Mouse (Mus musculus) layer of hippocampus, adult 6 months (tissue): ENCODE results near the gene Tchh. TPM values are rescaled to one million over a fixed set of nuclear protein-coding genes. Genes with fewer than 3 reads are reported as not detected.

Source experiments
- long read RNA-seq, 2 experiments: library from polyadenylated mRNA; unstranded; transcript quantifications; one replicate each; pipeline ENCODE4 v2.0.0; 2019 to 2020
- microRNA-seq: library from miRNA; unstranded; fragments of <30 nt; microRNA quantifications from one replicate; pipeline ENCODE4 v1.2.0, GENCODE M21; 2020
- polyA plus RNA-seq: library from polyadenylated mRNA; unstranded; fragments of <200 nt; fragmentation: Nextera tagmentation; gene quantifications from 2 replicates; pipeline ENCODE4 v1.2.3, GENCODE M21; 2021

Gene Tchh
- polyA plus RNA-seq: 1.0 and 1.2 TPM in 2 replicates
- long read RNA-seq, experiment 1, partial matches to known transcripts: 0 of 2 reads
- long read RNA-seq, experiment 1, other reads (novel, unspliced or antisense): 2 of 2 reads
- long read RNA-seq, experiment 2, partial matches to known transcripts: 0 of 17 reads
- long read RNA-seq, experiment 2, other reads (novel, unspliced or antisense): 17 of 17 reads

DNA sequence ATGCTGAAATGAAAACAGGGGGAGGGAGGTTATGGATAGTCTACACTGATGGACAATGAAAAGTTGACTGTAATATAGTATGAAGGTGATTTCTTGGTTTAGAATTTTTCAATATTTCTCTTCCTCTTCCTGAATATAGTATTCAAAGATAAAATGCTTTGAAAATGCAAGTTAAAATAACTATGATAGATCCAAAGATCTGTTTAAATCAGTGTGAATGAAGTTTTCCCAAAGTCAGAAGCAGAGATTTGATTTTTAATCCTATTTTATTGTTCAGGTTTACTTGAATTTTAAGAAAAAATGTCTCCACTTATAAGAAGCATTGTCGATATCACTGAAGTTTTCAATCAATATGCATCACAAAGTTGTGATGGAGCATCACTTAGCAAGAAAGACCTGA lies at the start of gene Tchh:
Gene Tchh, plus strand, starts transcription at position 301 of the 400 bp plus-strand sequence.

DNA sequence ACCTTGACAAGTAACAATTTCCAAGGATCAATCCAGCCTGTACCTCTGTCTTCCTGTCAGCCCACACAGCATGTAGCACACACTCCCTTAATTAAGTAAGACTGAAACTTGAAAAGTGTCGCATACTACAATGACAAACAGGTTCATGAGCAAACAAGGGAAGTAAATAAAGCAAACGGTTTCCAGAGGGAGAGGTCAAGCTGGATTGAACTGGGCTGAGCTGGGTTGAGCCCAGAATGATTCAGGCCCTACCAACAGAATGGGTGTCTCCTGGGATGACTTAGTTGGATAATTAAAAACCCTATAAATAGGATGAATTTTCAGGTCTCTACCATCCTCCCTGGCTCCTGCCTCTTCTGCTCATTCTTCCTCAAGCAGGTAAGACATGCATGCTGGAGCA lies 48.8 kb upstream of the Tchh start, which contains the start of gene Rptn:
Gene Rptn, plus strand, starts transcription at position 334 of the 400 bp plus-strand sequence.

GRCm38 (mm10) chr3:93468561-93468960 lies 26.4 kb downstream of the Tchh start, which contains the start of gene Tchhl1:
Gene Tchhl1 (plus strand): TSS chr3:93468754.

Small RNA genes within 50 kb of the gene (microRNA-seq; reads per million reads assigned to microRNA genes)
- not detected for gene Gm22752

Other genes with a start within 250 kb of the Tchh start
- gene Flg2, start 245.1 kb upstream of the Tchh start, polyA plus RNA-seq: not detected in 2 replicates
- gene Flg, start 168.8 kb upstream of the Tchh start, polyA plus RNA-seq: not detected in 2 replicates
- gene Hrnr, start 122.6 kb upstream of the Tchh start, polyA plus RNA-seq: not detected in 2 replicates
- not detected in 2 replicates for gene Rptn, start 48.6 kb upstream of the Tchh start, polyA plus RNA-seq
- gene Tchhl1, start 26.4 kb downstream of the Tchh start, polyA plus RNA-seq: not detected in 2 replicates
- 27.8 and 28.4 TPM in 2 replicates for gene S100a11, start 78.2 kb downstream of the Tchh start, polyA plus RNA-seq
- 88.6 and 91.8 TPM in 2 replicates for gene S100a10, start 112.8 kb downstream of the Tchh start, polyA plus RNA-seq
- not detected in 2 replicates for gene Tdpoz2, start 210.4 kb downstream of the Tchh start, polyA plus RNA-seq
- not detected in 2 replicates for gene Tdpoz1, start 234.0 kb downstream of the Tchh start, polyA plus RNA-seq